Mouse (Mus musculus) lung, embryonic 16.5 days (tissue): ENCODE measurements at regions not wholly inside any gene's neighbourhood (a gene's known extent, or its start where the extent isn't known, plus 50 kb on each side); places are given as distances from the start of the nearest gene placed in this dataset.

ENCODE experiments used
- ATAC-seq: fragments of 200-750 bp; cut with Nextera tagmentation; 2 replicates; pipeline ENCODE4 v1.8.0; 2017; ENCODE audit warnings: low read depth, mild to moderate bottlenecking, moderate library complexity
- H3K27ac ChIP-seq: fragments of 300-500 bp; sonication (generic); 2 replicates; pipeline ENCODE4 v1.5.1; 2014; ENCODE audit warnings: mild to moderate bottlenecking, control low read depth, low read length
- H3K27me3 ChIP-seq: fragments of 300-500 bp; sonication (generic); 2 replicates; pipeline ENCODE4 v1.6.1; 2014; ENCODE audit warnings: low read depth, low read length, mixed read lengths; ENCODE audit not compliant: control insufficient read depth, insufficient read depth
- H3K36me3 ChIP-seq: fragments of 300-500 bp; sonication (generic); 2 replicates; pipeline ENCODE4 v1.6.1; 2014; ENCODE audit warnings: low read length; ENCODE audit not compliant: control insufficient read depth, insufficient read depth
- H3K4me1 ChIP-seq: fragments of 300-500 bp; sonication (generic); replicated peaks from 2 replicates; pipeline ENCODE4 v1.6.1; 2014; ENCODE audit warnings: low read length, mixed read lengths; ENCODE audit not compliant: control insufficient read depth, insufficient read depth
- H3K4me2 ChIP-seq: fragments of 300-500 bp; sonication (generic); 2 replicates; pipeline ENCODE4 v1.6.1; 2014; ENCODE audit warnings: low read depth, low read length, control low read depth
- H3K4me3 ChIP-seq: fragments of 300-500 bp; sonication (generic); 2 replicates; pipeline ENCODE4 v1.5.1; 2014; ENCODE audit warnings: mild to moderate bottlenecking, low read length, control low read depth
- H3K9ac ChIP-seq: fragments of 300-500 bp; sonication (generic); 2 replicates; pipeline ENCODE4 v1.6.1; 2014; ENCODE audit warnings: low read length, control low read depth
- H3K9me3 ChIP-seq: fragments of 300-500 bp; sonication (generic); 2 replicates; pipeline ENCODE4 v1.6.1; 2016; ENCODE audit warnings: low read length; ENCODE audit not compliant: control insufficient read depth
- WGBS: fragments of 180-500 bp; shearing (Covaris S2); extraction: QIAGEN DNeasy Blood & Tissue Kit; methylation state at CpG from one replicate; pipeline ENCODE4 v1.1.7; 2014; 5-methylcytosine and 5-hydroxymethylcytosine counted together

GRCm38 (mm10) chr3:57910020-57910419 lies 62.1 kb upstream of the Pfn2 start:
- Histone ChIP-seq H3K27me3 (no peaks in the 10 kb centered on the region), H3K36me3 (no peaks in the 10 kb centered on the region), H3K4me1 (no peaks in the 10 kb centered on the region), H3K27ac (no peak overlapping the region), H3K9me3 (no peaks in the 10 kb centered on the region), H3K4me2 (no peak overlapping the region), H3K9ac (no peak overlapping the region), H3K4me3 (no peak overlapping the region)
- no peak for ATAC-seq

GRCm38 (mm10) chr3:57911831-57912596 lies 64.1 kb upstream of the Pfn2 start:
- H3K27me3 ChIP-seq, result no peaks in the 10 kb centered on the region
- no peaks in the 10 kb centered on the region for H3K36me3 ChIP-seq
- H3K4me3 ChIP-seq, result 0 out of 2 replicates have a peak overlapping the region, but pooled peaks have one; percentile 19
- H3K9ac ChIP-seq, result no peak overlapping the region
- no peak overlapping the region for H3K27ac ChIP-seq
- H3K4me1 ChIP-seq, result no peaks in the 10 kb centered on the region
- H3K9me3 ChIP-seq, result no peaks in the 10 kb centered on the region
- H3K4me2 ChIP-seq, result peak overlapping the region; percentile 35
- WGBS, result 17% methylated on average over 16 of the region's 16 CpGs
- peak; percentile 66 for ATAC-seq

GRCm38 (mm10) chr3:57912650-57913343 lies 64.9 kb upstream of the Pfn2 start:
- no peaks in the 10 kb centered on the region for H3K36me3 ChIP-seq
- no peak overlapping the region for H3K9ac ChIP-seq
- no peaks in the 10 kb centered on the region for H3K4me1 ChIP-seq
- H3K4me3 ChIP-seq, result no peak overlapping the region
- no peak overlapping the region for H3K27ac ChIP-seq
- no peaks in the 10 kb centered on the region for H3K9me3 ChIP-seq
- ATAC-seq, result no peak
- no peaks in the 10 kb centered on the region for H3K27me3 ChIP-seq
- WGBS, result 63% methylated on average over 7 of the region's 7 CpGs
- H3K4me2 ChIP-seq, result peak overlapping the region; percentile 35; the same call in 1 of the 2 replicates

- H3K4me2 ChIP-seq, result no peak overlapping the region
- H3K9ac ChIP-seq, result no peak overlapping the region
- H3K9me3 ChIP-seq, result no peaks in the 10 kb centered on the region
- H3K27me3 ChIP-seq, result no peaks in the 10 kb centered on the region
- no peak overlapping the region for H3K27ac ChIP-seq
- no peak for ATAC-seq
- WGBS, result 94% methylated on average over 3 of the region's 3 CpGs
- no peaks in the 10 kb centered on the region for H3K4me1 ChIP-seq
- no peaks in the 10 kb centered on the region for H3K36me3 ChIP-seq
- H3K4me3 ChIP-seq, result no peak overlapping the region
Observed at GRCm38 (mm10) chr3:57914687-57915086, 66.8 kb upstream of the Pfn2 start.

GRCm38 (mm10) chr3:57918913-57919312 lies 71.0 kb upstream of the Pfn2 start:
- ATAC-seq, result no peak
- Histone ChIP-seq H3K4me3 (no peak overlapping the region), H3K4me2 (no peak overlapping the region), H3K27me3 (no peaks in the 10 kb centered on the region), H3K27ac (no peak overlapping the region), H3K9me3 (no peaks in the 10 kb centered on the region), H3K9ac (no peak overlapping the region), H3K4me1 (no peaks in the 10 kb centered on the region), H3K36me3 (no peaks in the 10 kb centered on the region)
- WGBS, result 76% methylated on average over 2 of the region's 2 CpGs

GRCm38 (mm10) chr3:57919390-57920089 lies 71.7 kb upstream of the Pfn2 start:
- no peak overlapping the region for H3K4me3 ChIP-seq
- H3K4me2 ChIP-seq, result no peak overlapping the region
- 74% methylated on average over 5 of the region's 5 CpGs for whole genome bisulfite sequencing
- no peak overlapping the region for H3K9ac ChIP-seq
- no peak overlapping the region for H3K27ac ChIP-seq
- no peaks in the 10 kb centered on the region for H3K9me3 ChIP-seq
- no peaks in the 10 kb centered on the region for H3K36me3 ChIP-seq
- no peak for ATAC-seq
- H3K27me3 ChIP-seq, result no peaks in the 10 kb centered on the region
- H3K4me1 ChIP-seq, result no peaks in the 10 kb centered on the region

GRCm38 (mm10) chr3:57920090-57920432 lies 72.2 kb upstream of the Pfn2 start:
- Histone ChIP-seq H3K4me2 (no peak overlapping the region), H3K27me3 (no peaks in the 10 kb centered on the region), H3K9ac (no peak overlapping the region), H3K36me3 (no peaks in the 10 kb centered on the region), H3K9me3 (no peaks in the 10 kb centered on the region), H3K4me1 (no peaks in the 10 kb centered on the region), H3K27ac (no peak overlapping the region), H3K4me3 (no peak overlapping the region)
- no peak for ATAC-seq
- WGBS, result 0% methylated on average over 1 of the region's 1 CpGs

- Histone ChIP-seq H3K4me3 (no peak overlapping the region), H3K9ac (no peak overlapping the region), H3K27ac (no peak overlapping the region), H3K27me3 (no peaks in the 10 kb centered on the region), H3K4me2 (no peak overlapping the region), H3K36me3 (no peaks in the 10 kb centered on the region), H3K4me1 (no peaks in the 10 kb centered on the region), H3K9me3 (no peaks in the 10 kb centered on the region)
- 72% methylated on average over 2 of the region's 2 CpGs for WGBS
- ATAC-seq, result no peak
Observed at GRCm38 (mm10) chr3:57921071-57921882, 73.4 kb upstream of the Pfn2 start.

GRCm38 (mm10) chr3:57923061-57923460 lies 75.2 kb upstream of the Pfn2 start:
- Histone ChIP-seq H3K4me1 (no peaks in the 10 kb centered on the region), H3K9me3 (no peaks in the 10 kb centered on the region), H3K4me3 (no peak overlapping the region), H3K27ac (no peak overlapping the region), H3K36me3 (no peaks in the 10 kb centered on the region), H3K4me2 (no peak overlapping the region), H3K9ac (no peak overlapping the region), H3K27me3 (no peaks in the 10 kb centered on the region)
- ATAC-seq, result no peak
- 62% methylated on average over 3 of the region's 3 CpGs for WGBS
